Mouse (Mus musculus): ENCODE measurements at regions not wholly inside any gene's neighbourhood (a gene's known extent, or its start where the extent isn't known, plus 50 kb on each side); places are given as distances from the start of the nearest gene placed in this dataset.
A peak's percentile ranks its signal among the peaks of the same experiment; 100 is the strongest.

GRCm38 (mm10) chr10:15321480-15321879 is 603.5 kb upstream of the Gje1 start:
- ATAC-seq, result no peak
- Histone ChIP-seq H3K9ac (ENCODE audit: low read depth, low read length) (no peak overlapping the region), H3K4me2 (ENCODE audit: low read length) (no peak overlapping the region), H3K4me1 (ENCODE audit: control insufficient read depth, insufficient read depth, low read length) (no peaks in the 10 kb centered on the region), H3K9me3 (replicated peaks; ENCODE audit: control insufficient read depth, low read length, poor library complexity, severe bottlenecking) (no peaks in the 10 kb centered on the region), H3K4me3 (ENCODE audit: low read depth, low read length) (no peak overlapping the region), H3K27me3 (ENCODE audit: control insufficient read depth, insufficient read depth, low read depth, low read length) (no peaks in the 10 kb centered on the region), H3K27ac (ENCODE audit: low read length) (no peak overlapping the region), H3K36me3 (ENCODE audit: control insufficient read depth, insufficient read depth, low read length) (no peaks in the 10 kb centered on the region)

- Histone ChIP-seq H3K4me2 (ENCODE audit: low read length) (no peak overlapping the region), H3K9me3 (replicated peaks; ENCODE audit: control insufficient read depth, low read length, poor library complexity, severe bottlenecking) (no peaks in the 10 kb centered on the region), H3K27me3 (ENCODE audit: control insufficient read depth, insufficient read depth, low read depth, low read length) (no peaks in the 10 kb centered on the region), H3K36me3 (ENCODE audit: control insufficient read depth, insufficient read depth, low read length) (no peaks in the 10 kb centered on the region), H3K27ac (ENCODE audit: low read length) (no peak overlapping the region), H3K9ac (ENCODE audit: low read depth, low read length) (no peak overlapping the region), H3K4me3 (ENCODE audit: low read depth, low read length) (no peak overlapping the region), H3K4me1 (ENCODE audit: control insufficient read depth, insufficient read depth, low read length) (no peaks in the 10 kb centered on the region)
- 87% methylated on average over 2 of the region's 2 CpGs for WGBS
- ATAC-seq, result no peak
Observed at GRCm38 (mm10) chr10:15317017-15317607, 599.1 kb upstream of the Gje1 start.

- Histone ChIP-seq H3K36me3 (ENCODE audit: control insufficient read depth, insufficient read depth, low read length) (no peaks in the 10 kb centered on the region), H3K4me1 (ENCODE audit: control insufficient read depth, insufficient read depth, low read length) (no peaks in the 10 kb centered on the region), H3K9ac (ENCODE audit: low read depth, low read length) (no peak overlapping the region), H3K27me3 (ENCODE audit: control insufficient read depth, insufficient read depth, low read depth, low read length) (no peaks in the 10 kb centered on the region), H3K4me2 (ENCODE audit: low read length) (no peak overlapping the region), H3K9me3 (replicated peaks; ENCODE audit: control insufficient read depth, low read length, poor library complexity, severe bottlenecking) (no peaks in the 10 kb centered on the region), H3K27ac (ENCODE audit: low read length) (no peak overlapping the region), H3K4me3 (ENCODE audit: low read depth, low read length) (no peak overlapping the region)
- 90% methylated on average over 2 of the region's 2 CpGs for WGBS
- no peak for ATAC-seq
Observed at GRCm38 (mm10) chr10:15310650-15311049, 592.6 kb upstream of the Gje1 start.

- Histone ChIP-seq H3K4me1 (ENCODE audit: control insufficient read depth, insufficient read depth, low read length) (no peaks in the 10 kb centered on the region), H3K27me3 (ENCODE audit: control insufficient read depth, insufficient read depth, low read depth, low read length) (no peaks in the 10 kb centered on the region), H3K9me3 (replicated peaks; ENCODE audit: control insufficient read depth, low read length, poor library complexity, severe bottlenecking) (no peaks in the 10 kb centered on the region), H3K27ac (ENCODE audit: low read length) (no peak overlapping the region), H3K36me3 (ENCODE audit: control insufficient read depth, insufficient read depth, low read length) (no peaks in the 10 kb centered on the region), H3K4me3 (ENCODE audit: low read depth, low read length) (no peak overlapping the region), H3K4me2 (ENCODE audit: low read length) (no peak overlapping the region), H3K9ac (ENCODE audit: low read depth, low read length) (no peak overlapping the region)
- 82% methylated on average over 3 of the region's 3 CpGs for WGBS
- no peak for ATAC-seq
Observed at GRCm38 (mm10) chr10:15305811-15306473, 587.9 kb upstream of the Gje1 start.

GRCm38 (mm10) chr10:15300199-15301085 is 582.4 kb upstream of the Gje1 start:
- 36% methylated on average over 8 of the region's 8 CpGs for WGBS

GRCm38 (mm10) chr10:15299331-15300198 is 581.6 kb upstream of the Gje1 start:
- Histone ChIP-seq H3K27ac (ENCODE audit: low read length) (no peak overlapping the region), H3K36me3 (ENCODE audit: control insufficient read depth, insufficient read depth, low read length) (no peaks in the 10 kb centered on the region), H3K9ac (ENCODE audit: low read depth, low read length) (no peak overlapping the region; the same call in 1 of the 2 replicates), H3K9me3 (replicated peaks; ENCODE audit: control insufficient read depth, low read length, poor library complexity, severe bottlenecking) (no peaks in the 10 kb centered on the region), H3K4me1 (ENCODE audit: control insufficient read depth, insufficient read depth, low read length) (peaks cover 9% of the 10 kb centered on the region), H3K4me2 (ENCODE audit: low read length) (peak overlapping the region; percentile 42), H3K4me3 (ENCODE audit: low read depth, low read length) (no peak overlapping the region), H3K27me3 (ENCODE audit: control insufficient read depth, insufficient read depth, low read depth, low read length) (no peaks in the 10 kb centered on the region)
- peak; percentile 69 for ATAC-seq
- WGBS, result 26% methylated on average over 11 of the region's 11 CpGs

More at GRCm38 (mm10) chr10:15300199-15301085, 582.4 kb upstream of the Gje1 start:
- no peak overlapping the region for H3K9ac ChIP-seq (ENCODE audit: low read depth, low read length)
- ATAC-seq, result peak; percentile 95
- peak overlapping the region; percentile 42 for H3K4me2 ChIP-seq (ENCODE audit: low read length)
- no peaks in the 10 kb centered on the region for H3K27me3 ChIP-seq (ENCODE audit: control insufficient read depth, insufficient read depth, low read depth, low read length)
- peak overlapping the region; percentile 43; the same call in 1 of the 2 replicates for H3K27ac ChIP-seq (ENCODE audit: low read length)
- no peaks in the 10 kb centered on the region for H3K9me3 ChIP-seq (replicated peaks; ENCODE audit: control insufficient read depth, low read length, poor library complexity, severe bottlenecking)
- peaks cover 9% of the 10 kb centered on the region for H3K4me1 ChIP-seq (ENCODE audit: control insufficient read depth, insufficient read depth, low read length)
- H3K4me3 ChIP-seq (ENCODE audit: low read depth, low read length), result peak overlapping the region; percentile 7; the same call in 1 of the 2 replicates
- no peaks in the 10 kb centered on the region for H3K36me3 ChIP-seq (ENCODE audit: control insufficient read depth, insufficient read depth, low read length)

GRCm38 (mm10) chr10:15297257-15297656 is 579.2 kb upstream of the Gje1 start:
- WGBS, result 94% methylated on average over 2 of the region's 2 CpGs

GRCm38 (mm10) chr10:15294125-15294524 is 576.1 kb upstream of the Gje1 start:
- H3K4me3 ChIP-seq (ENCODE audit: low read depth, low read length), result no peak overlapping the region
- no peak overlapping the region for H3K4me2 ChIP-seq (ENCODE audit: low read length)
- H3K9ac ChIP-seq (ENCODE audit: low read depth, low read length), result no peak overlapping the region
- ATAC-seq, result no peak
- H3K27ac ChIP-seq (ENCODE audit: low read length), result no peak overlapping the region
- H3K27me3 ChIP-seq (ENCODE audit: control insufficient read depth, insufficient read depth, low read depth, low read length), result no peaks in the 10 kb centered on the region
- 70% methylated on average over 1 of the region's 1 CpGs for WGBS
- H3K36me3 ChIP-seq (ENCODE audit: control insufficient read depth, insufficient read depth, low read length), result no peaks in the 10 kb centered on the region
- H3K9me3 ChIP-seq (replicated peaks; ENCODE audit: control insufficient read depth, low read length, poor library complexity, severe bottlenecking), result no peaks in the 10 kb centered on the region
- H3K4me1 ChIP-seq (ENCODE audit: control insufficient read depth, insufficient read depth, low read length), result no peaks in the 10 kb centered on the region

More at GRCm38 (mm10) chr10:15297257-15297656, 579.2 kb upstream of the Gje1 start:
- H3K4me1 ChIP-seq (ENCODE audit: control insufficient read depth, insufficient read depth, low read length), result peaks cover 9% of the 10 kb centered on the region
- no peaks in the 10 kb centered on the region for H3K9me3 ChIP-seq (replicated peaks; ENCODE audit: control insufficient read depth, low read length, poor library complexity, severe bottlenecking)
- ATAC-seq, result no peak
- no peak overlapping the region for H3K9ac ChIP-seq (ENCODE audit: low read depth, low read length)
- H3K27ac ChIP-seq (ENCODE audit: low read length), result no peak overlapping the region
- no peaks in the 10 kb centered on the region for H3K27me3 ChIP-seq (ENCODE audit: control insufficient read depth, insufficient read depth, low read depth, low read length)
- no peak overlapping the region for H3K4me3 ChIP-seq (ENCODE audit: low read depth, low read length)
- H3K4me2 ChIP-seq (ENCODE audit: low read length), result no peak overlapping the region
- H3K36me3 ChIP-seq (ENCODE audit: control insufficient read depth, insufficient read depth, low read length), result no peaks in the 10 kb centered on the region
